Mouse (Mus musculus) urinary bladder, postnatal 4 days (tissue): Measurements from ENCODE around the gene Cnot2.

ENCODE experiments used
- DNase-seq, 2 experiments: peaks; one replicate each; pipeline ENCODE4 v3.0.0; 2021 to 2022; ENCODE audit warnings: low spot score in 2 of 2

Cnot2 gene

GRCm38 (mm10) chr10:116480988-116481387 lies 100.3 kb downstream of the Cnot2 start:
- DNase-seq = no peak

- DNase-seq = no peak
Measured at GRCm38 (mm10) chr10:116476559-116476958, 104.8 kb downstream of the Cnot2 start.

- no peak for DNase-seq
Measured at GRCm38 (mm10) chr10:116475725-116476124, 105.6 kb downstream of the Cnot2 start.

- DNase-seq = no peak
Measured at GRCm38 (mm10) chr10:116473759-116474549, 107.4 kb downstream of the Cnot2 start, which contains the start of gene Kcnmb4. Gene Kcnmb4, minus strand, starts transcription at chr10:116473878.

GRCm38 (mm10) chr10:116473071-116473758 lies 108.1 kb downstream of the Cnot2 start:
- no peak for DNase-seq

GRCm38 (mm10) chr10:116472579-116472978 lies 108.7 kb downstream of the Cnot2 start:
- DNase-seq = no peak

- DNase-seq = no peak
Measured at GRCm38 (mm10) chr10:116470306-116470925, 110.9 kb downstream of the Cnot2 start.

GRCm38 (mm10) chr10:116468094-116468493 lies 113.2 kb downstream of the Cnot2 start:
- DNase-seq = no peak

- DNase-seq = no peak
Measured at GRCm38 (mm10) chr10:116463753-116464345, 117.5 kb downstream of the Cnot2 start.

- DNase-seq = no peak
Measured at GRCm38 (mm10) chr10:116461443-116461842, 119.9 kb downstream of the Cnot2 start.

- DNase-seq = no peak
Measured at GRCm38 (mm10) chr10:116458786-116459185, 122.5 kb downstream of the Cnot2 start.

GRCm38 (mm10) chr10:116452771-116453170 lies 128.5 kb downstream of the Cnot2 start:
- no peak for DNase-seq

- DNase-seq = no peak
Measured at GRCm38 (mm10) chr10:116450621-116451020, 130.7 kb downstream of the Cnot2 start.

GRCm38 (mm10) chr10:116448166-116448565 lies 133.1 kb downstream of the Cnot2 start:
- no peak for DNase-seq

- DNase-seq = no peak
Measured at GRCm38 (mm10) chr10:116447176-116447575, 134.1 kb downstream of the Cnot2 start.

GRCm38 (mm10) chr10:116446040-116446439 lies 135.3 kb downstream of the Cnot2 start:
- no peak for DNase-seq

- no peak for DNase-seq
Measured at GRCm38 (mm10) chr10:116444826-116445225, 136.5 kb downstream of the Cnot2 start.

GRCm38 (mm10) chr10:116444371-116444770 lies 136.9 kb downstream of the Cnot2 start:
- no peak for DNase-seq

- DNase-seq = no peak
Measured at GRCm38 (mm10) chr10:116440946-116441345, 140.4 kb downstream of the Cnot2 start.

- DNase-seq = no peak
Measured at GRCm38 (mm10) chr10:116440088-116440487, 141.2 kb downstream of the Cnot2 start.

GRCm38 (mm10) chr10:116435455-116435854 lies 145.9 kb downstream of the Cnot2 start:
- no peak for DNase-seq
